In the genomic region with DNA sequence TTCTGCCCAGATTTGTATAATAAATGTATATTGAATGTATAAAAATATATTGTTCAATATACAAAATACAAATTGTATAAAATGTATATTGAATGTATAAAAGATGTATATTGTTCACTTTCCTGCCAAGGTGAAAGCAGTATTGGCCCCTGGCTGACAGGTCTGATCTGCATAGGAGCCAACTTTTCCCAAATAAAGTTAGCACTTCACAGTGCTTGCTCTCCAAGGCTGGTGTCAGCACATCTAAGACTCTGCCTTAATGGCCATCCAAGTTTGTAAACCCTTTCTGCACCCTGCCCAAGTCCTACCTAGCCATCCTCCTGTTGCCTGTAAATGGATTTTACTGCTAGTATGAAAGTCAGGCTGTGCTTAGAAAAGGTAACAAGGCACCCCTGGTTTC, we compare ENCODE assay signal across 17 mouse cellular contexts.
"Had no signal": no experiment of that assay in that cellular context is flagged by ENCODE, and none has a peak within 500 bp of the region (broad histone marks: within the 10 kb centered on the region; RNA-seq: fewer than 3 reads in every experiment).

No protein-coding gene starts in this region.

- H3K9me3 ChIP-seq: lung, embryonic 15.5 days; megakaryocyte, embryonic 14.5 days; midbrain, embryonic 12.5 days; midbrain, embryonic 15.5 days; neural tube, embryonic 12.5 days; stomach, embryonic 15.5 days had no signal

- H3K27ac ChIP-seq: lung, embryonic 15.5 days; macrophage; midbrain, embryonic 12.5 days; midbrain, embryonic 15.5 days; neural tube, embryonic 12.5 days; stomach, embryonic 15.5 days; stomach, postnatal 0 days had no signal

- H3K4me3 ChIP-seq: lung, embryonic 15.5 days; megakaryocyte, embryonic 14.5 days; midbrain, embryonic 12.5 days; midbrain, embryonic 15.5 days; neural tube, embryonic 12.5 days; stomach, embryonic 15.5 days had no signal

- DNase-seq: liver, postnatal 0 days; lung, adult 2 months; lung, postnatal 14 days; lung, postnatal 36 days; right cerebral cortex, postnatal 14 days; thymus, adult 2 months; thymus, postnatal 25 days; thymus, postnatal 4 days had no signal

- ATAC-seq: liver, postnatal 0 days; lung, postnatal 0 days; midbrain, embryonic 15.5 days had no signal

- H3K4me1 ChIP-seq: megakaryocyte, embryonic 14.5 days; neural tube, embryonic 12.5 days; stomach, embryonic 15.5 days had no signal

- H3K36me3 ChIP-seq: lung, embryonic 15.5 days; midbrain, embryonic 12.5 days; midbrain, embryonic 15.5 days; neural tube, embryonic 12.5 days; stomach, embryonic 15.5 days had no signal

- H3K9ac ChIP-seq: liver, postnatal 0 days; lung, embryonic 15.5 days; midbrain, embryonic 12.5 days; midbrain, embryonic 15.5 days; neural tube, embryonic 12.5 days; stomach, embryonic 15.5 days had no signal

- H3K27me3 ChIP-seq: lung, embryonic 15.5 days; midbrain, embryonic 12.5 days; midbrain, embryonic 15.5 days; neural tube, embryonic 12.5 days; stomach, embryonic 15.5 days had no signal

- H3K4me2 ChIP-seq: lung, embryonic 15.5 days; midbrain, embryonic 12.5 days; midbrain, embryonic 15.5 days; neural tube, embryonic 12.5 days; stomach, embryonic 15.5 days had no signal
